Mouse (Mus musculus): Measurements from ENCODE around the gene Cavin1.

- TF ChIP-seq POLR2A (IDR thresholded peaks at IDR 0.05; ENCODE audit: insufficient read length, low read depth), result no peak
- TF ChIP-seq TCF12 (IDR thresholded peaks at IDR 0.05; ENCODE audit: insufficient read depth, poor library complexity, severe bottlenecking), result no peak
Measured at GRCm38 (mm10) chr11:100981236-100981635, 10.5 kb upstream of the Cavin1 start.

Measured in myocyte (in vitro differentiated cells).